Mouse (Mus musculus): ENCODE measurements around the gene Hbs1l.

- TF ChIP-seq POLR2A (IDR thresholded peaks at IDR 0.05; ENCODE audit: insufficient read depth, low read depth, low read length) (no peak), CTCF (IDR thresholded peaks at IDR 0.05; ENCODE audit: insufficient read depth, low read depth, low read length) (no peak)
Measured at GRCm38 (mm10) chr10:21267452-21267851, 28.3 kb upstream of the Hbs1l start.
